Comparison of ENCODE assay signal across 8 mouse cellular contexts in genomic region chr5:63968443-63969415, GRCm38 (mm10). TPM values are rescaled to one million over a fixed set of nuclear protein-coding genes. Genes with fewer than 3 reads are reported as not detected.
A peak's percentile ranks its signal among the peaks of the same experiment; 100 is the strongest.
DNase-seq lines count a peak whose midpoint lies in the region; ATAC-seq lines count a peak whose summit lies in the region.

Gene Rell1 (minus strand): TSS chr5:63968897.

- H3K9me3 ChIP-seq in hindbrain, embryonic 14.5 days (ENCODE audit: control insufficient read depth, low read length), result no peaks in the 10 kb centered on the region

- H3K4me3 ChIP-seq in hindbrain, embryonic 14.5 days (replicated peaks; ENCODE audit: low read length), result peak within 1 kb of the TSS; percentile 77

- no peaks in the 10 kb centered on the region for H3K27me3 ChIP-seq in hindbrain, embryonic 14.5 days (ENCODE audit: control insufficient read depth, insufficient read depth, low read length)

- H3K9ac ChIP-seq in hindbrain, embryonic 14.5 days, result peak within 1 kb of the TSS; percentile 75

- H3K4me1 ChIP-seq in hindbrain, embryonic 14.5 days (replicated peaks; ENCODE audit: control insufficient read depth, insufficient read depth, low read length), result peaks cover 8% of the 10 kb centered on the region; the same call in 1 of the 2 replicates

- peak within 1 kb of the TSS; percentile 26; the same call in 1 of the 2 replicates for H3K27ac ChIP-seq in hindbrain, embryonic 14.5 days

- peak; percentile 95 for ATAC-seq in hindbrain, embryonic 14.5 days (ENCODE audit: low FRiP score)

- peak; percentile 96 for DNase-seq in R1 (ENCODE audit: low read depth, low spot score)
- peak; percentile 98 to 100 for DNase-seq in cerebellum, postnatal 25 days
- peak; percentile 73 to 87 for DNase-seq in frontal cortex, postnatal 25 days (ENCODE audit: low spot score in 2 of 2)
- DNase-seq in hindbrain, embryonic 14.5 days (ENCODE audit: low spot score), result peak; percentile 83
- peak; percentile 91 to 92 for DNase-seq in layer of hippocampus, postnatal 36 days
- DNase-seq in lung, postnatal 36 days, result peak; percentile 99
- DNase-seq in retina, postnatal 1 day, result peak; percentile 97
- peak; percentile 97 to 99 for DNase-seq in urinary bladder, adult 18-20 months (ENCODE audit: low spot score in 2 of 2)

- 1% methylated on average over 84 of the region's 85 CpGs for WGBS in hindbrain, embryonic 14.5 days

- H3K4me2 ChIP-seq in hindbrain, embryonic 14.5 days (replicated peaks), result peak within 1 kb of the TSS; percentile 94

- no peaks in the 10 kb centered on the region for H3K36me3 ChIP-seq in hindbrain, embryonic 14.5 days (replicated peaks; ENCODE audit: control insufficient read depth, insufficient read depth)

RNA-seq across cellular contexts. Expression of gene Rell1, which starts in this region (rescaled TPM):
- 4.9 and 6.2 TPM in 2 replicates for polyA plus RNA-seq in hindbrain, embryonic 14.5 days (2014; fragmentation: Nextera tagmentation; extraction: Ambion mirVana)
- 10 to 100 TPM; 10.8 to 11.2 TPM for total RNA-seq in layer of hippocampus, postnatal 36 days (2021)

Comparison
In these comparisons a context has a peak if more than half of its experiments do, and no peak if none do; other contexts are left out.
1. Peak in every context shown above with its lines: DNase-seq, ATAC-seq, H3K4me3 ChIP-seq and H3K27ac ChIP-seq.